Mouse (Mus musculus): ENCODE data around the gene Ptgr2.
"Not testable (repeated sequence)": the region's sequence is repeated elsewhere in the genome, so short reads cannot be mapped to it uniquely, and the experiment has no call there.

Gene Ptgr2

GRCm38 (mm10) chr12:84284885-84285592 lies at the start of gene Ptgr2:
Gene Ptgr2, plus strand, starts transcription at chr12:84285232.
- peak; percentile 94 to 95 for DNase-seq (ENCODE audit: low spot score in 2 of 2)

GRCm38 (mm10) chr12:84235577-84235976 lies 49.5 kb upstream of the Ptgr2 start:
- DNase-seq (ENCODE audit: low spot score in 2 of 2) = no peak

GRCm38 (mm10) chr12:84235981-84236752 lies 48.9 kb upstream of the Ptgr2 start:
- no peak for DNase-seq (ENCODE audit: low spot score in 2 of 2)

GRCm38 (mm10) chr12:84237036-84237435 lies 48.0 kb upstream of the Ptgr2 start:
- DNase-seq (ENCODE audit: low spot score in 2 of 2) = not testable (repeated sequence)

- no peak for DNase-seq (ENCODE audit: low spot score in 2 of 2)
These were observed 41.8 kb upstream of the Ptgr2 start for GRCm38 (mm10) chr12:84243076-84243770.

- DNase-seq (ENCODE audit: low spot score in 2 of 2) = no peak
These were observed 39.3 kb upstream of the Ptgr2 start for GRCm38 (mm10) chr12:84245683-84246082.

GRCm38 (mm10) chr12:84249217-84249616 lies 35.8 kb upstream of the Ptgr2 start:
- DNase-seq (ENCODE audit: low spot score in 2 of 2) = peak; percentile 58 to 64

- DNase-seq (ENCODE audit: low spot score in 2 of 2) = no peak
These were observed 32.2 kb upstream of the Ptgr2 start for GRCm38 (mm10) chr12:84252811-84253210.

GRCm38 (mm10) chr12:84254886-84255285 lies 30.1 kb upstream of the Ptgr2 start:
- no peak for DNase-seq (ENCODE audit: low spot score in 2 of 2)

- DNase-seq (ENCODE audit: low spot score in 2 of 2) = no peak
These were observed 24.7 kb upstream of the Ptgr2 start for GRCm38 (mm10) chr12:84260363-84260762.

- DNase-seq (ENCODE audit: low spot score in 2 of 2) = no peak
These were observed 17.8 kb upstream of the Ptgr2 start for GRCm38 (mm10) chr12:84267264-84267663.

GRCm38 (mm10) chr12:84273366-84273765 lies 11.7 kb upstream of the Ptgr2 start:
- DNase-seq (ENCODE audit: low spot score in 2 of 2) = no peak

GRCm38 (mm10) chr12:84275288-84275687 lies 9.7 kb upstream of the Ptgr2 start:
- DNase-seq (ENCODE audit: low spot score in 2 of 2) = no peak

- no peak for DNase-seq (ENCODE audit: low spot score in 2 of 2)
These were observed 8.7 kb upstream of the Ptgr2 start for GRCm38 (mm10) chr12:84276288-84276687.

GRCm38 (mm10) chr12:84276799-84277198 lies 8.2 kb upstream of the Ptgr2 start:
- no peak for DNase-seq (ENCODE audit: low spot score in 2 of 2)

- DNase-seq (ENCODE audit: low spot score in 2 of 2) = no peak
These were observed 7.2 kb upstream of the Ptgr2 start for GRCm38 (mm10) chr12:84277832-84278231.

- peak in 1 of 2 experiments; percentile 41 for DNase-seq (ENCODE audit: low spot score in 2 of 2)
These were observed 6.1 kb upstream of the Ptgr2 start for GRCm38 (mm10) chr12:84278901-84279300.

- no peak for DNase-seq (ENCODE audit: low spot score in 2 of 2)
These were observed 641 bp upstream of the Ptgr2 start for GRCm38 (mm10) chr12:84284391-84284790.

GRCm38 (mm10) chr12:84285593-84285968 lies 549 bp downstream of the Ptgr2 start:
- DNase-seq (ENCODE audit: low spot score in 2 of 2) = no peak

- DNase-seq (ENCODE audit: low spot score in 2 of 2) = no peak
These were observed 3.4 kb downstream of the Ptgr2 start for GRCm38 (mm10) chr12:84288461-84288860.

GRCm38 (mm10) chr12:84297851-84298250 lies 12.8 kb downstream of the Ptgr2 start:
- no peak for DNase-seq (ENCODE audit: low spot score in 2 of 2)

GRCm38 (mm10) chr12:84299265-84299664 lies 14.2 kb downstream of the Ptgr2 start:
- DNase-seq (ENCODE audit: low spot score in 2 of 2) = no peak

GRCm38 (mm10) chr12:84304101-84304500 lies 19.1 kb downstream of the Ptgr2 start:
- no peak for DNase-seq (ENCODE audit: low spot score in 2 of 2)

Measured in right cerebral cortex, postnatal 10 days (tissue).